Mouse (Mus musculus) embryonic facial prominence, embryonic 11.5 days (tissue): ENCODE data around the gene Dok5. TPM values are rescaled to one million over a fixed set of nuclear protein-coding genes. Genes with fewer than 3 reads are reported as not detected.

Source experiments
- ATAC-seq: fragments of 200-750 bp; cut with Nextera tagmentation; replicated peaks from 2 replicates; pipeline ENCODE4 v1.8.0; 2017; ENCODE audit warnings: low read depth; ENCODE audit not compliant: insufficient number of reproducible peaks, low FRiP score, low TSS enrichment
- DNase-seq: peaks from one replicate; pipeline ENCODE4 v3.0.0-alpha.2; 2015; ENCODE audit warnings: low spot score
- H3K27ac ChIP-seq: fragments of 300-500 bp; sonication (generic); replicated peaks from 2 replicates; pipeline ENCODE4 v1.5.1; 2014; ENCODE audit warnings: mild to moderate bottlenecking, low read depth, low read length, control low read depth
- H3K27me3 ChIP-seq: fragments of 300-500 bp; sonication (generic); 2 replicates; pipeline ENCODE4 v1.6.1; 2014; ENCODE audit warnings: mild to moderate bottlenecking, low read length, moderate library complexity, mixed read lengths; ENCODE audit not compliant: control insufficient read depth, insufficient read depth
- H3K36me3 ChIP-seq: fragments of 300-500 bp; sonication (generic); replicated peaks from 2 replicates; pipeline ENCODE4 v1.6.1; 2014; ENCODE audit warnings: low read depth, mild to moderate bottlenecking, low read length, moderate library complexity, mixed read lengths; ENCODE audit not compliant: control insufficient read depth, insufficient read depth
- H3K4me1 ChIP-seq: fragments of 300-500 bp; sonication (generic); 2 replicates; pipeline ENCODE4 v1.6.1; 2014; ENCODE audit warnings: low read length, mixed read lengths; ENCODE audit not compliant: control insufficient read depth, insufficient read depth
- H3K4me2 ChIP-seq: fragments of 300-500 bp; sonication (generic); 2 replicates; pipeline ENCODE4 v1.6.1; 2014; ENCODE audit warnings: low read depth, mild to moderate bottlenecking, control low read depth, low read length, moderate library complexity
- H3K4me3 ChIP-seq: fragments of 300-500 bp; sonication (generic); 2 replicates; pipeline ENCODE4 v1.5.1; 2014; ENCODE audit warnings: low read depth, low read length, control low read depth
- H3K9ac ChIP-seq: fragments of 300-500 bp; sonication (generic); replicated peaks from 2 replicates; pipeline ENCODE4 v1.6.1; 2014; ENCODE audit warnings: mild to moderate bottlenecking, control low read depth, low read length
- H3K9me3 ChIP-seq: fragments of 300-500 bp; sonication (generic); replicated peaks from 2 replicates; pipeline ENCODE4 v1.6.1; 2016; ENCODE audit warnings: mild to moderate bottlenecking, low read length, inconsistent platforms, mixed read lengths; ENCODE audit not compliant: control insufficient read depth
- WGBS: fragments of 180-500 bp; shearing (Covaris S2); extraction: QIAGEN DNeasy Blood & Tissue Kit; methylation state at CpG from one replicate; pipeline ENCODE4 v1.1.7; 2014; 5-methylcytosine and 5-hydroxymethylcytosine counted together
- polyA plus RNA-seq: library from polyadenylated mRNA; unstranded; fragments of >200 nt; fragmentation: Nextera tagmentation; extraction: Ambion mirVana; gene quantifications from 2 replicates; pipeline ENCODE4 v1.2.1, GENCODE M21; 2014

The Dok5 gene
- polyA plus RNA-seq, 1 experiment from 2014 or later, result 10.1 TPM

- Histone ChIP-seq H3K9me3 (no peaks in the 10 kb centered on the region), H3K27me3 (no peaks in the 10 kb centered on the region), H3K27ac (no peak overlapping the region), H3K9ac (no peak overlapping the region), H3K4me3 (no peak overlapping the region), H3K4me1 (no peaks in the 10 kb centered on the region), H3K36me3 (no peaks in the 10 kb centered on the region), H3K4me2 (no peak overlapping the region)
- DNase-seq (no peak), ATAC-seq (no peak)
- 70% methylated on average over 8 of the region's 8 CpGs for WGBS
Measured at GRCm38 (mm10) chr2:170739713-170740365, 8.2 kb downstream of the Dok5 start.

- no peak overlapping the region for H3K4me3 ChIP-seq
- no peaks in the 10 kb centered on the region for H3K36me3 ChIP-seq
- DNase-seq (no peak), ATAC-seq (no peak)
- H3K9ac ChIP-seq, result no peak overlapping the region
- no peak overlapping the region for H3K4me2 ChIP-seq
- no peaks in the 10 kb centered on the region for H3K9me3 ChIP-seq
- 88% methylated on average over 2 of the region's 2 CpGs for WGBS
- no peaks in the 10 kb centered on the region for H3K4me1 ChIP-seq
- no peak overlapping the region for H3K27ac ChIP-seq
- no peaks in the 10 kb centered on the region for H3K27me3 ChIP-seq
Measured at GRCm38 (mm10) chr2:170743521-170743920, 11.9 kb downstream of the Dok5 start.

- H3K4me1 ChIP-seq, result no peaks in the 10 kb centered on the region
- ATAC-seq (no peak), DNase-seq (no peak)
- 85% methylated on average over 3 of the region's 3 CpGs for WGBS
- no peak overlapping the region for H3K4me3 ChIP-seq
- H3K9ac ChIP-seq, result no peak overlapping the region
- H3K36me3 ChIP-seq, result no peaks in the 10 kb centered on the region
- H3K27ac ChIP-seq, result no peak overlapping the region
- H3K27me3 ChIP-seq, result no peaks in the 10 kb centered on the region
- H3K4me2 ChIP-seq, result no peak overlapping the region
- H3K9me3 ChIP-seq, result no peaks in the 10 kb centered on the region
Measured at GRCm38 (mm10) chr2:170748901-170749300, 17.3 kb downstream of the Dok5 start.

GRCm38 (mm10) chr2:170752191-170752850 lies 20.7 kb downstream of the Dok5 start:
- H3K4me1 ChIP-seq, result no peaks in the 10 kb centered on the region
- no peak overlapping the region for H3K4me2 ChIP-seq
- H3K4me3 ChIP-seq, result no peak overlapping the region
- H3K27me3 ChIP-seq, result no peaks in the 10 kb centered on the region
- H3K27ac ChIP-seq, result no peak overlapping the region
- no peaks in the 10 kb centered on the region for H3K36me3 ChIP-seq
- no peak overlapping the region for H3K9ac ChIP-seq
- DNase-seq (no peak), ATAC-seq (no peak)
- H3K9me3 ChIP-seq, result no peaks in the 10 kb centered on the region
- WGBS, result 80% methylated on average over 10 of the region's 10 CpGs

GRCm38 (mm10) chr2:170755817-170756216 lies 24.2 kb downstream of the Dok5 start:
- no peaks in the 10 kb centered on the region for H3K4me1 ChIP-seq
- H3K9ac ChIP-seq, result no peak overlapping the region
- DNase-seq, result peak; percentile 20

GRCm38 (mm10) chr2:170756667-170757066 lies 25.1 kb downstream of the Dok5 start:
- no peaks in the 10 kb centered on the region for H3K9me3 ChIP-seq
- 68% methylated on average over 7 of the region's 7 CpGs for WGBS
- DNase-seq, result no peak
- ATAC-seq, result no peak
- H3K4me1 ChIP-seq, result no peaks in the 10 kb centered on the region
- no peaks in the 10 kb centered on the region for H3K36me3 ChIP-seq
- no peak overlapping the region for H3K27ac ChIP-seq
- H3K9ac ChIP-seq, result no peak overlapping the region
- H3K27me3 ChIP-seq, result no peaks in the 10 kb centered on the region
- H3K4me2 ChIP-seq, result no peak overlapping the region
- H3K4me3 ChIP-seq, result no peak overlapping the region

More at GRCm38 (mm10) chr2:170755817-170756216, 24.2 kb downstream of the Dok5 start:
- no peak for ATAC-seq
- H3K27ac ChIP-seq, result no peak overlapping the region
- H3K4me3 ChIP-seq, result no peak overlapping the region
- WGBS, result 44% methylated on average over 2 of the region's 2 CpGs
- no peaks in the 10 kb centered on the region for H3K36me3 ChIP-seq
- H3K27me3 ChIP-seq, result no peaks in the 10 kb centered on the region
- no peaks in the 10 kb centered on the region for H3K9me3 ChIP-seq
- H3K4me2 ChIP-seq, result no peak overlapping the region

- Histone ChIP-seq H3K9me3 (no peaks in the 10 kb centered on the region), H3K4me3 (no peak overlapping the region), H3K4me2 (no peak overlapping the region), H3K27me3 (no peaks in the 10 kb centered on the region), H3K36me3 (no peaks in the 10 kb centered on the region), H3K4me1 (no peaks in the 10 kb centered on the region), H3K9ac (no peak overlapping the region), H3K27ac (no peak overlapping the region)
- DNase-seq (peak; percentile 47), ATAC-seq (peak; percentile 26; the same call in 1 of the 2 replicates)
- 34% methylated on average over 14 of the region's 14 CpGs for WGBS
Measured at GRCm38 (mm10) chr2:170757228-170757875, 25.7 kb downstream of the Dok5 start.

GRCm38 (mm10) chr2:170758201-170758600 lies 26.6 kb downstream of the Dok5 start:
- Histone ChIP-seq H3K4me2 (no peak overlapping the region), H3K9me3 (no peaks in the 10 kb centered on the region), H3K36me3 (no peaks in the 10 kb centered on the region), H3K27me3 (no peaks in the 10 kb centered on the region), H3K9ac (no peak overlapping the region), H3K4me3 (no peak overlapping the region), H3K4me1 (no peaks in the 10 kb centered on the region), H3K27ac (no peak overlapping the region)
- DNase-seq (no peak), ATAC-seq (no peak)
- WGBS, result 89% methylated on average over 5 of the region's 5 CpGs
